Mouse (Mus musculus): ENCODE measurements around the gene Kera. TPM values are rescaled to one million over a fixed set of nuclear protein-coding genes. Genes with fewer than 3 reads are reported as not detected.

Gene Kera
- polyA plus RNA-seq, 1 experiment, result not detected

GRCm38 (mm10) chr10:97624381-97624780 lies 17.7 kb downstream of the Kera start:
- Histone ChIP-seq H3K27me3 (ENCODE audit: control insufficient read depth, insufficient read depth, low read length) (no peaks in the 10 kb centered on the region), H3K4me3 (ENCODE audit: control insufficient read depth, insufficient read depth, low read length) (no peak overlapping the region), H3K36me3 (ENCODE audit: control insufficient read depth, insufficient read depth, low read length) (no peaks in the 10 kb centered on the region), H3K4me1 (replicated peaks; ENCODE audit: control insufficient read depth, insufficient read depth, low read length) (no peaks in the 10 kb centered on the region), H3K27ac (ENCODE audit: control insufficient read depth, insufficient read depth, low read length) (no peak overlapping the region)
- DNase-seq, result no peak
- TF ChIP-seq POLR2A (IDR thresholded peaks at IDR 0.05; ENCODE audit: control insufficient read depth, extremely low read depth, insufficient read depth, low read length, poor library complexity) (no peak), CTCF (IDR thresholded peaks at IDR 0.05; ENCODE audit: borderline replicate concordance, control insufficient read depth, extremely low read depth, insufficient read depth, low read length, poor library complexity) (no peak)
- 94% methylated on average over 2 of the region's 2 CpGs for WGBS

GRCm38 (mm10) chr10:97625116-97625515 lies 18.4 kb downstream of the Kera start:
- no peak overlapping the region for H3K27ac ChIP-seq (ENCODE audit: control insufficient read depth, insufficient read depth, low read length)
- no peak for DNase-seq
- H3K36me3 ChIP-seq (ENCODE audit: control insufficient read depth, insufficient read depth, low read length), result no peaks in the 10 kb centered on the region
- WGBS, result 40% methylated on average over 4 of the region's 4 CpGs
- no peaks in the 10 kb centered on the region for H3K27me3 ChIP-seq (ENCODE audit: control insufficient read depth, insufficient read depth, low read length)
- TF ChIP-seq CTCF (IDR thresholded peaks at IDR 0.05; ENCODE audit: borderline replicate concordance, control insufficient read depth, extremely low read depth, insufficient read depth, low read length, poor library complexity), result no peak
- TF ChIP-seq POLR2A (IDR thresholded peaks at IDR 0.05; ENCODE audit: control insufficient read depth, extremely low read depth, insufficient read depth, low read length, poor library complexity), result no peak
- H3K4me3 ChIP-seq (ENCODE audit: control insufficient read depth, insufficient read depth, low read length), result no peak overlapping the region
- H3K4me1 ChIP-seq (replicated peaks; ENCODE audit: control insufficient read depth, insufficient read depth, low read length), result no peaks in the 10 kb centered on the region

GRCm38 (mm10) chr10:97626543-97626942 lies 19.9 kb downstream of the Kera start:
- H3K27me3 ChIP-seq (ENCODE audit: control insufficient read depth, insufficient read depth, low read length), result no peaks in the 10 kb centered on the region
- WGBS, result 84% methylated on average over 1 of the region's 1 CpGs
- DNase-seq, result no peak
- H3K4me3 ChIP-seq (ENCODE audit: control insufficient read depth, insufficient read depth, low read length), result no peak overlapping the region
- H3K4me1 ChIP-seq (replicated peaks; ENCODE audit: control insufficient read depth, insufficient read depth, low read length), result no peaks in the 10 kb centered on the region
- H3K27ac ChIP-seq (ENCODE audit: control insufficient read depth, insufficient read depth, low read length), result no peak overlapping the region
- TF ChIP-seq CTCF (IDR thresholded peaks at IDR 0.05; ENCODE audit: borderline replicate concordance, control insufficient read depth, extremely low read depth, insufficient read depth, low read length, poor library complexity) (no peak), POLR2A (IDR thresholded peaks at IDR 0.05; ENCODE audit: control insufficient read depth, extremely low read depth, insufficient read depth, low read length, poor library complexity) (no peak)
- no peaks in the 10 kb centered on the region for H3K36me3 ChIP-seq (ENCODE audit: control insufficient read depth, insufficient read depth, low read length)

DNA sequence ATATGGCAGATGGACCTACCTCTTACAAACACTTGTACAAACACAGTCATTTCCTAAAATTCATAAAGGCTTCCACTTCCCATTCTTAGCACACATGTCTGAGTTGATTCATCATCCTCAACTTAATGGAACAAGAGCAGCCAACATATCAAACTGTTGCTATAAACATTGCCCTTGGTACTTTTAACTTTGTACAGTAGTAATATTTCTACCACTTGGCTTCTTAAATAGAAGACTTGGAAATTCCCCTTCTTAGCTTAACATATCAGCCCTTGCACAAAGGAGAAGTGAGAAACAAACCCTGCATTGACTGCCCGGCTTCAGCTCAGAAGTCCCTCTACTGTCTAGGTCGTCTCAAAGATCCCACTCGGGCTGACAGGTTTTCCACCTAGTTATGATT lies 24.4 kb downstream of the Kera start:
- no peaks in the 10 kb centered on the region for H3K4me1 ChIP-seq (replicated peaks; ENCODE audit: control insufficient read depth, insufficient read depth, low read length)
- DNase-seq, result no peak
- whole genome bisulfite sequencing, result 88% methylated on average over 3 of the region's 3 CpGs

GRCm38 (mm10) chr10:97641926-97642325 lies 35.2 kb downstream of the Kera start:
- no peaks in the 10 kb centered on the region for H3K36me3 ChIP-seq (ENCODE audit: control insufficient read depth, insufficient read depth, low read length)
- H3K27ac ChIP-seq (ENCODE audit: control insufficient read depth, insufficient read depth, low read length), result no peak overlapping the region
- H3K4me1 ChIP-seq (replicated peaks; ENCODE audit: control insufficient read depth, insufficient read depth, low read length), result no peaks in the 10 kb centered on the region
- H3K4me3 ChIP-seq (ENCODE audit: control insufficient read depth, insufficient read depth, low read length), result no peak overlapping the region
- H3K27me3 ChIP-seq (ENCODE audit: control insufficient read depth, insufficient read depth, low read length), result no peaks in the 10 kb centered on the region
- 70% methylated on average over 2 of the region's 2 CpGs for WGBS
- no peak for DNase-seq
- TF ChIP-seq CTCF (IDR thresholded peaks at IDR 0.05; ENCODE audit: borderline replicate concordance, control insufficient read depth, extremely low read depth, insufficient read depth, low read length, poor library complexity) (no peak), POLR2A (IDR thresholded peaks at IDR 0.05; ENCODE audit: control insufficient read depth, extremely low read depth, insufficient read depth, low read length, poor library complexity) (no peak)

More for the DNA sequence above, 24.4 kb downstream of the Kera start:
- Histone ChIP-seq H3K36me3 (ENCODE audit: control insufficient read depth, insufficient read depth, low read length) (no peaks in the 10 kb centered on the region), H3K27ac (ENCODE audit: control insufficient read depth, insufficient read depth, low read length) (no peak overlapping the region), H3K27me3 (ENCODE audit: control insufficient read depth, insufficient read depth, low read length) (no peaks in the 10 kb centered on the region), H3K4me3 (ENCODE audit: control insufficient read depth, insufficient read depth, low read length) (no peak overlapping the region)
- TF ChIP-seq POLR2A (IDR thresholded peaks at IDR 0.05; ENCODE audit: control insufficient read depth, extremely low read depth, insufficient read depth, low read length, poor library complexity) (no peak), CTCF (IDR thresholded peaks at IDR 0.05; ENCODE audit: borderline replicate concordance, control insufficient read depth, extremely low read depth, insufficient read depth, low read length, poor library complexity) (no peak)

- H3K4me3 ChIP-seq (ENCODE audit: control insufficient read depth, insufficient read depth, low read length), result no peak within 1 kb of the TSS
- TF ChIP-seq POLR2A (IDR thresholded peaks at IDR 0.05; ENCODE audit: control insufficient read depth, extremely low read depth, insufficient read depth, low read length, poor library complexity) (no peak), CTCF (IDR thresholded peaks at IDR 0.05; ENCODE audit: borderline replicate concordance, control insufficient read depth, extremely low read depth, insufficient read depth, low read length, poor library complexity) (no peak)
- H3K4me1 ChIP-seq (replicated peaks; ENCODE audit: control insufficient read depth, insufficient read depth, low read length), result no peaks in the 10 kb centered on the region
- WGBS, result 91% methylated on average over 2 of the region's 2 CpGs
- no peak within 1 kb of the TSS for H3K27ac ChIP-seq (ENCODE audit: control insufficient read depth, insufficient read depth, low read length)
- DNase-seq, result no peak
- H3K36me3 ChIP-seq (ENCODE audit: control insufficient read depth, insufficient read depth, low read length), result no peaks in the 10 kb centered on the region
- H3K27me3 ChIP-seq (ENCODE audit: control insufficient read depth, insufficient read depth, low read length), result no peaks in the 10 kb centered on the region
Measured at GRCm38 (mm10) chr10:97643768-97644167, 37.1 kb downstream of the Kera start, which contains the start of gene Epyc. TSS of gene Epyc (plus strand) at chr10:97644068.

DNA sequence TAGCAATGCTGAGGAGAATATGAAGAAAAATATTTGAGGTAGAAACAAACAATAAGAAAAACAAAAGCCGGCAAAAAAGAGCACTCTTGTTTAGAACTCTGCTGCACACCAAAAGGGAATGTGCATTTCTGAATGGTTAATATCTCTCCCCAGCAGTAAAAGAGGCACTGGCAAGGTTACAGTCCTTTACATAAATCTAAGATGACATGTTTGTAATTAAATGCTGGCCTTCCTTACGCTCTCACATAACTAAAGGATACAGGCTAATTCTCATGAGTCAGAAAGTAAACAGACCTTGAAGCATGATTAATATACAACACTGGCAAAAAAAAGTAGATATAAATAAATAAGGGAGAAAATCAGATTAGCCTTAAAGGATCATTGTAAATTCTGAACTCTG lies 43.7 kb downstream of the Kera start:
- no peak for DNase-seq
- 87% methylated on average over 2 of the region's 2 CpGs for WGBS

More for the DNA sequence above, 43.7 kb downstream of the Kera start:
- no peaks in the 10 kb centered on the region for H3K36me3 ChIP-seq (ENCODE audit: control insufficient read depth, insufficient read depth, low read length)
- H3K4me1 ChIP-seq (replicated peaks; ENCODE audit: control insufficient read depth, insufficient read depth, low read length), result no peaks in the 10 kb centered on the region
- H3K27ac ChIP-seq (ENCODE audit: control insufficient read depth, insufficient read depth, low read length), result no peak overlapping the region
- no peak overlapping the region for H3K4me3 ChIP-seq (ENCODE audit: control insufficient read depth, insufficient read depth, low read length)
- TF ChIP-seq POLR2A (IDR thresholded peaks at IDR 0.05; ENCODE audit: control insufficient read depth, extremely low read depth, insufficient read depth, low read length, poor library complexity) (no peak), CTCF (IDR thresholded peaks at IDR 0.05; ENCODE audit: borderline replicate concordance, control insufficient read depth, extremely low read depth, insufficient read depth, low read length, poor library complexity) (no peak)
- no peaks in the 10 kb centered on the region for H3K27me3 ChIP-seq (ENCODE audit: control insufficient read depth, insufficient read depth, low read length)

Data from thymus, adult 2 months (tissue).